Mouse (Mus musculus) midbrain, embryonic 16.5 days (tissue): ENCODE data around the gene Lman1l. TPM values are rescaled to one million over a fixed set of nuclear protein-coding genes. Genes with fewer than 3 reads are reported as not detected.

ENCODE experiments used
- ATAC-seq: fragments of 200-750 bp; cut with Nextera tagmentation; 2 replicates; pipeline ENCODE4 v1.8.0; 2017; ENCODE audit warnings: moderate TSS enrichment
- H3K27ac ChIP-seq: fragments of 300-500 bp; sonication (generic); 2 replicates; pipeline ENCODE4 v1.5.1; 2014; ENCODE audit warnings: mild to moderate bottlenecking, low read length, mixed read lengths
- H3K27me3 ChIP-seq: fragments of 300-500 bp; sonication (generic); 2 replicates; pipeline ENCODE4 v1.6.1; 2014; ENCODE audit warnings: low read depth, low read length, mixed read lengths; ENCODE audit not compliant: control insufficient read depth, insufficient read depth
- H3K36me3 ChIP-seq: fragments of 300-500 bp; sonication (generic); 2 replicates; pipeline ENCODE4 v1.6.1; 2014; ENCODE audit warnings: mild to moderate bottlenecking, low read length, moderate library complexity, mixed read lengths; ENCODE audit not compliant: control insufficient read depth, insufficient read depth
- H3K4me1 ChIP-seq: fragments of 300-500 bp; sonication (generic); 2 replicates; pipeline ENCODE4 v1.6.1; 2014; ENCODE audit warnings: mild to moderate bottlenecking, low read length, mixed read lengths; ENCODE audit not compliant: control insufficient read depth, insufficient read depth
- H3K4me2 ChIP-seq: fragments of 300-500 bp; sonication (generic); 2 replicates; pipeline ENCODE4 v1.6.1; 2014; ENCODE audit warnings: mild to moderate bottlenecking, low read length, mixed read lengths
- H3K4me3 ChIP-seq: fragments of 300-500 bp; sonication (generic); 2 replicates; pipeline ENCODE4 v1.5.1; 2014; ENCODE audit warnings: low read depth, mild to moderate bottlenecking, low read length, moderate library complexity, mixed read lengths
- H3K9ac ChIP-seq: fragments of 300-500 bp; sonication (generic); 2 replicates; pipeline ENCODE4 v1.6.1; 2014; ENCODE audit warnings: low read depth, low read length, mixed read lengths
- H3K9me3 ChIP-seq: fragments of 300-500 bp; sonication (generic); replicated peaks from 2 replicates; pipeline ENCODE4 v1.6.1; 2014; ENCODE audit warnings: mild to moderate bottlenecking, low read length, mixed read lengths; ENCODE audit not compliant: control insufficient read depth, poor library complexity, severe bottlenecking
- WGBS: fragments of 180-500 bp; shearing (Covaris S2); extraction: QIAGEN DNeasy Blood & Tissue Kit; methylation state at CpG from one replicate; pipeline ENCODE4 v1.1.7; 2014; 5-methylcytosine and 5-hydroxymethylcytosine counted together
- polyA plus RNA-seq: library from polyadenylated mRNA; unstranded; fragments of >200 nt; fragmentation: Nextera tagmentation; extraction: Ambion mirVana; gene quantifications from 2 replicates; pipeline ENCODE4 v1.2.1, GENCODE M21; 2015

Lman1l gene
- polyA plus RNA-seq, 1 experiment from 2014 or later = not detected

DNA sequence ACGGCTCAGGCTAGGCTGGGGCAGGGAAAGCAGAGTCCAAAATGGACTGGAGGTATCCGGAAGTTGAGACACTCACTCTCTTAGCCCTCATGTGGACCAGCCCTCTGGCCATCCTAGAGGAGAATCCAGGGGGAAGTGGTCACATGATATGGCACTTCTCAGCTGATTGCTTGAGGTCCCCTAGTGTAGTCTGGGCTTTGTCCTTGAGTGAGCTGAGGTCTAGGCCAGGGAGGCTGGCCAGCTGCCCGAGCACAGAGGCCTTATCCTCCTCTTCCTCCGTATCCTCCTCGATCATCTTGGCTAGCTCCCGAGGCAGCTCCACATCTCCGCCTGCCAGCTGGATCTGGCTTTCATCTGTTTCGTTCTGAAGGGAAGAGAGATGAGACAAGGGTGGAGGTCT lies 18.5 kb downstream of the Lman1l start:
- WGBS = 69% methylated on average over 8 of the region's 8 CpGs
- Histone ChIP-seq H3K4me1 (peaks cover 21% of the 10 kb centered on the region), H3K36me3 (no peaks in the 10 kb centered on the region), H3K27me3 (peaks cover 6% of the 10 kb centered on the region), H3K9ac (no peak overlapping the region), H3K9me3 (no peaks in the 10 kb centered on the region), H3K4me3 (no peak overlapping the region), H3K4me2 (no peak overlapping the region), H3K27ac (no peak overlapping the region)
- ATAC-seq = no peak

DNA sequence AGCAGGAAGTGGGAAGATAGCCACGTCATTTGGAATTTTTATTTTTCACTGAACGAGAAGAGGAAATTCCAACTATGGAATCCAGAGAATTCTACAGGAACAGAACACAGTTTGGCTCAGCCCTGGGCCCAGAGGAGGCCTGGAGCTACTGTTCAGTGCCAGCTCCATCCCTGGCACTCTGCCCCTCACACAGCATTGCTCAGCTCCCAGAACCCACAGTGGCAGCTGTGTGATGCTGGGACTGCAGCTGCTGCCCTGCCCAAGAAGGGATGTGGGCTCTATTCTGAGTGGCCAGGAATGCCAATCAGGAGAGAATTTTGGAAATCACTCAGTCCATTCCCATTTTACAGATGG lies 19.2 kb downstream of the Lman1l start:
- no peak for ATAC-seq
- Histone ChIP-seq H3K4me3 (no peak overlapping the region), H3K9ac (no peak overlapping the region), H3K27ac (no peak overlapping the region), H3K27me3 (peaks cover 6% of the 10 kb centered on the region), H3K36me3 (no peaks in the 10 kb centered on the region), H3K4me1 (peaks cover 16% of the 10 kb centered on the region), H3K9me3 (no peaks in the 10 kb centered on the region), H3K4me2 (no peak overlapping the region)
- WGBS = 70% methylated on average over 2 of the region's 2 CpGs

DNA sequence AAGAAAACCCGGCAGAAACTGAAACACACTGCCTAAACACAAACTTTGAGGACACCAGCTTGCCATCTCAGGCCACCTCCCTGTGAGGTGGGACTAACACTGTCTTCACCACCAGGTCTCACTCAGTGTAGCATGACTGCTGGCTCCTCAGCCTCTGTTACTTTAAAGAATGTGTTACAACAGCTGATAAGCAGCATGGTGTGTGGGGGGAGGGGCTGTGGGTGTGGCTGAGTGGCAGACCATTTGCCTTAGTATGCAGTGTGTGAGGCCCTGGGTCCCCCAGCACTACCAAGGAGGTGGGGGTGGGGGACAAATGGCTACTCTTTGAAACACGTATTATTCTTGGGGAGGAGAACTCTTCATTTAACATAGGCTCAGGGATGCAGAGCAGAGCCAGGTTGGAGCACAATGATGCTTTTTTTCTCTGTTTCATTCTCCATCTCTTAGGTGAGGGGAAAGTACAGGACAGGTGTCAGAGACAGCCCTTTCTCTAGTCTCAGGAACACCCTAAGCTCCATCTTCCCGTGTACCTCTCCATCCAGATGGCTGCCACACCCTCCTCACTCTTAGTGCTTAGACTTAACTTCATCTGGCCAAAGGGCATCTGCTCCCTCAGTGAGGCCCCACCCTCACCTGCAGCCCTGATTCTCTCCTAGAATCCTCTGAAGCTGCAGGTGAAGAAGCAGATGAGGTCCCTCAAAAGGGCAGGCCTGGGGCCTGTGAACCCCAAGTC lies 19.8 kb downstream of the Lman1l start:
- H3K27me3 ChIP-seq = peaks cover 3% of the 10 kb centered on the region
- no peaks in the 10 kb centered on the region for H3K9me3 ChIP-seq
- H3K4me3 ChIP-seq = no peak overlapping the region
- no peak overlapping the region for H3K27ac ChIP-seq
- WGBS = 10% methylated on average over 3 of the region's 3 CpGs
- H3K4me1 ChIP-seq = peaks cover 10% of the 10 kb centered on the region
- no peak overlapping the region for H3K9ac ChIP-seq
- H3K36me3 ChIP-seq = no peaks in the 10 kb centered on the region
- ATAC-seq = no peak
- no peak overlapping the region for H3K4me2 ChIP-seq

GRCm38 (mm10) chr9:57598851-57599563 lies 21.6 kb downstream of the Lman1l start:
- Histone ChIP-seq H3K4me3 (no peak overlapping the region), H3K27me3 (no peaks in the 10 kb centered on the region), H3K27ac (no peak overlapping the region), H3K9me3 (no peaks in the 10 kb centered on the region), H3K9ac (0 out of 2 replicates have a peak overlapping the region, but pooled peaks have one; percentile 28), H3K4me1 (peaks cover 8% of the 10 kb centered on the region; the same call in 1 of the 2 replicates), H3K4me2 (no peak overlapping the region), H3K36me3 (peaks cover 2% of the 10 kb centered on the region; the same call in 1 of the 2 replicates)
- 37% methylated on average over 8 of the region's 8 CpGs for WGBS
- peak; percentile 21; the same call in 1 of the 2 replicates for ATAC-seq

DNA sequence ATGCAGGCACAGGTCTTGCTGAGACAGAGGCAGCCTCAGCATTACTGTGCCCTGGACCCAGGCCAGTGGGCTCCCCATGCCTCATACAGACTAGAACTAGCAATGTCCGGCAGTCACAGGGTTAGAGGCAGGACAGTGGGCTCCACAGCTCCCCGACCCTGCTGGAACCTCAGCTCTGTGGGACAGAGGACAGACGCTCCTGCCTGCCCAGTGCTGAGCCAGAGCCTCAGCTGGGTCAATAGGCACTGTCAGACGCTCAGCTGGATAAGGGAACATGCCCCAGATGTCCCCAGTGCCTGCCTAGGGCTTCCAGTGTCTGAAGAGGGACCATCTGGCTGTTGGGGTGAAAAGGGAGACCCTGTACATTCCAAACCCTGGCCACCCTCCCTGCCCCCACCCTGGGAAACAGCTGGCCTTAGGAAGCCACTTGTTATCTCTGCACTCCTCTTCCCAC lies 22.6 kb downstream of the Lman1l start:
- Histone ChIP-seq H3K36me3 (peaks cover 11% of the 10 kb centered on the region), H3K9me3 (no peaks in the 10 kb centered on the region), H3K27ac (no peak overlapping the region), H3K4me2 (no peak overlapping the region), H3K27me3 (no peaks in the 10 kb centered on the region), H3K4me3 (no peak overlapping the region), H3K9ac (no peak overlapping the region), H3K4me1 (peaks cover 8% of the 10 kb centered on the region; the same call in 1 of the 2 replicates)
- WGBS = 24% methylated on average over 4 of the region's 4 CpGs
- ATAC-seq = no peak

- ATAC-seq = no peak
- Histone ChIP-seq H3K4me1 (peaks cover 8% of the 10 kb centered on the region; the same call in 1 of the 2 replicates), H3K36me3 (peaks cover 13% of the 10 kb centered on the region), H3K27ac (no peak overlapping the region), H3K4me3 (no peak overlapping the region), H3K27me3 (no peaks in the 10 kb centered on the region), H3K4me2 (no peak overlapping the region), H3K9ac (no peak overlapping the region), H3K9me3 (no peaks in the 10 kb centered on the region)
- 80% methylated on average over 8 of the region's 8 CpGs for WGBS
These were observed 23.3 kb downstream of the Lman1l start for GRCm38 (mm10) chr9:57597265-57597664.

- no peak overlapping the region for H3K9ac ChIP-seq
- H3K4me1 ChIP-seq = peaks cover 7% of the 10 kb centered on the region; the same call in 1 of the 2 replicates
- ATAC-seq = no peak
- no peak overlapping the region for H3K4me2 ChIP-seq
- H3K4me3 ChIP-seq = no peak overlapping the region
- 77% methylated on average over 9 of the region's 9 CpGs for WGBS
- H3K9me3 ChIP-seq = no peaks in the 10 kb centered on the region
- no peaks in the 10 kb centered on the region for H3K27me3 ChIP-seq
- H3K27ac ChIP-seq = no peak overlapping the region
- peaks cover 13% of the 10 kb centered on the region for H3K36me3 ChIP-seq
These were observed 26.4 kb downstream of the Lman1l start for GRCm38 (mm10) chr9:57594174-57594509.

DNA sequence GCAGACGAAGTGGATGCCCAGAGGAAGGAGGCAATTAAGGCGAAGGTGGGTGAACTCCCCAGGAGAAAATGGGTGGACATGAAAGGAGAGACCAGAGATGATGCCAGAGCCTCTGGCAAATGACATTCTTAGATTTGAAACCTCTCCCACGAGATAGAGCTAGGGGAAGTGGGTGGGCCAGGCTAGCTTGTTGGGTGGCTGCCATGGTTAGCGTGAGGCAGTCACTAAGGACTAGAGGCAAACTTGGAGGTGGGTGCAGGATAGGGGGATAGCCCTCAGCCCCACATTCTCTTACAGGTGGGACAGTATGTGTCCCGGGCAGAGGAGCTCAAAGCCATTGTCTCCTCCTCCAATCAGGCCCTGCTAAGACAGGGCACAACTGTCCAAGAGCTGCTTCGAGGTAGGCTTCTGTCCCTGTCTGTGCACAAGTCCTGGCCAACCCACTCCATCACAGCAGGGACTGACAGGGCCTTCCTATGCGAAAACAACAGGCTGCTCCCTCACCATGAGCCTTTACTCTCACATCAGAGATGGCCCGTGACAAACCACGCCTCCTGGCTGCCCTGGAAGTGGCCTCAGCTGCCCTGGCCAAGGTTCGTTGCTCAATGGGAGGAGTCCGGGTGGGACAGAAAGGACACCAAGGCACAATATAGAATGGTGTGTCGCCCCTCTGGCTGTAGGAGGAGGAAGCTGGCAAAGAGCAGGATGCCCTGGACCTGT lies 27.0 kb downstream of the Lman1l start:
- H3K36me3 ChIP-seq = peaks cover 13% of the 10 kb centered on the region
- H3K4me1 ChIP-seq = peaks cover 10% of the 10 kb centered on the region; the same call in 1 of the 2 replicates
- no peak overlapping the region for H3K4me2 ChIP-seq
- WGBS = 54% methylated on average over 12 of the region's 12 CpGs
- H3K9me3 ChIP-seq = no peaks in the 10 kb centered on the region
- H3K4me3 ChIP-seq = no peak overlapping the region
- no peaks in the 10 kb centered on the region for H3K27me3 ChIP-seq
- no peak for ATAC-seq
- H3K27ac ChIP-seq = no peak overlapping the region
- 0 out of 2 replicates have a peak overlapping the region, but pooled peaks have one; percentile 18 for H3K9ac ChIP-seq
